Mouse (Mus musculus) MEL (cell line): ENCODE results near the gene Phf23. TPM values are rescaled to one million over a fixed set of nuclear protein-coding genes. Genes with fewer than 3 reads are reported as not detected.

Source experiments
- DNase-seq: peaks from one replicate; pipeline ENCODE4 v3.0.0; 2011; ENCODE audit warnings: low read depth, low spot score
- H3K27ac ChIP-seq: 2 replicates; pipeline ENCODE4 v1.5.1; 2012; ENCODE audit warnings: low read depth, mild to moderate bottlenecking, control low read depth, low read length, moderate library complexity; ENCODE audit not compliant: control insufficient read depth
- H3K27me3 ChIP-seq, 2 experiments: fragments of 150-350 bp in 1 of 2; sonication (generic) in 1 of 2; 2 replicates each; pipeline ENCODE4 v1.6.1; 2012; ENCODE audit warnings: low read length in 2 of 2, mild to moderate bottlenecking in 2 of 2, improper control_type of control experiment in 1 of 2, moderate library complexity in 1 of 2; ENCODE audit not compliant: insufficient read depth in 2 of 2, control insufficient read depth in 1 of 2
- H3K36me3 ChIP-seq, 2 experiments: 2 replicates each; pipeline ENCODE4 v1.6.1; 2012 to 2014; ENCODE audit warnings: low read length in 2 of 2, improper control_type of control experiment in 1 of 2, inconsistent platforms in 1 of 2, mild to moderate bottlenecking in 1 of 2; ENCODE audit not compliant: insufficient read depth in 2 of 2, control insufficient read depth in 1 of 2
- H3K4me1 ChIP-seq, 2 experiments: fragments of 150-350 bp in 1 of 2; sonication (generic) in 1 of 2; 2 replicates each; pipeline ENCODE4 v1.6.1; 2012; ENCODE audit warnings: low read length in 2 of 2, improper control_type of control experiment in 1 of 2, mild to moderate bottlenecking in 1 of 2; ENCODE audit not compliant: insufficient read depth in 2 of 2, control insufficient read depth in 1 of 2
- H3K4me3 ChIP-seq, 2 experiments: fragments of 150-350 bp in 1 of 2; sonication (generic) in 1 of 2; 2 replicates each; pipeline ENCODE4 v1.5.1; 2012; ENCODE audit warnings: low read depth in 2 of 2, low read length in 2 of 2, mild to moderate bottlenecking in 2 of 2, moderate library complexity in 2 of 2, control low read depth in 1 of 2, improper control_type of control experiment in 1 of 2; ENCODE audit not compliant: control insufficient read depth in 1 of 2, insufficient read depth in 1 of 2
- H3K79me2 ChIP-seq: 2 replicates; pipeline ENCODE4 v1.6.1; 2012; ENCODE audit warnings: mild to moderate bottlenecking, low read length, moderate library complexity; ENCODE audit not compliant: control insufficient read depth, poor library complexity, insufficient read depth
- H3K9ac ChIP-seq: 2 replicates; pipeline ENCODE4 v1.6.1; 2012; ENCODE audit warnings: low read depth, mild to moderate bottlenecking, control low read depth, low read length, moderate library complexity; ENCODE audit not compliant: control insufficient read depth, poor library complexity, severe bottlenecking
- H3K9me3 ChIP-seq: fragments of 150-350 bp; sonication (generic); replicated peaks from 2 replicates; pipeline ENCODE4 v1.6.1; 2012; ENCODE audit warnings: mild to moderate bottlenecking, low read length, improper control_type of control experiment, moderate library complexity; ENCODE audit not compliant: insufficient read depth
- BHLHE40 ChIP-seq: IDR thresholded peaks from 2 replicates; pipeline ENCODE4 v1.6.1; 2012; ENCODE audit warnings: low read depth, mild to moderate bottlenecking, inconsistent platforms, low read length, improper control_type of control experiment, borderline replicate concordance
- CHD1 ChIP-seq: IDR thresholded peaks from 2 replicates; pipeline ENCODE4 v1.6.1; 2012; ENCODE audit warnings: low read depth, mild to moderate bottlenecking, inconsistent platforms, low read length, improper control_type of control experiment
- CHD2 ChIP-seq: IDR thresholded peaks from 2 replicates; pipeline ENCODE4 v1.6.1; 2011; ENCODE audit warnings: low read length, improper control_type of control experiment
- CTCF ChIP-seq, 3 experiments: IDR thresholded peaks in 2 of 3; conservative IDR thresholded peaks in 1 of 3; 2 replicates each; pipeline ENCODE4 v1.5.1; 2011 to 2012; ENCODE audit warnings: low read length in 3 of 3, low read depth in 2 of 3, mild to moderate bottlenecking in 2 of 3, improper control_type of control experiment in 1 of 3, inconsistent platforms in 1 of 3, mixed read lengths in 1 of 3, moderate library complexity in 1 of 3; ENCODE audit not compliant: control insufficient read depth in 1 of 3, insufficient read depth in 1 of 3, poor library complexity in 1 of 3, severe bottlenecking in 1 of 3
- ETS1 ChIP-seq: IDR thresholded peaks from 2 replicates; pipeline ENCODE4 v1.6.1; 2012; ENCODE audit warnings: low read depth, mild to moderate bottlenecking, inconsistent platforms, low read length, improper control_type of control experiment, moderate library complexity
- GABPA ChIP-seq: IDR thresholded peaks from 2 replicates; pipeline ENCODE4 v1.6.1; 2012; ENCODE audit warnings: low read depth, mild to moderate bottlenecking, inconsistent platforms, low read length, improper control_type of control experiment, moderate library complexity
- KAT2A ChIP-seq: conservative IDR thresholded peaks from 2 replicates; pipeline ENCODE4 v1.6.1; 2012; ENCODE audit warnings: low read depth, low read length, improper control_type of control experiment, inconsistent platforms
- MAFK ChIP-seq: IDR thresholded peaks from 2 replicates; pipeline ENCODE4 v1.6.1; 2011; ENCODE audit warnings: low read depth, mild to moderate bottlenecking, low read length, improper control_type of control experiment, borderline replicate concordance
- MAX ChIP-seq: IDR thresholded peaks from 2 replicates; pipeline ENCODE4 v1.6.1; 2011; ENCODE audit warnings: low read length, improper control_type of control experiment
- MEF2A ChIP-seq: IDR thresholded peaks from 2 replicates; pipeline ENCODE4 v1.6.1; 2014; ENCODE audit warnings: low read depth, mild to moderate bottlenecking, inconsistent platforms, low read length, improper control_type of control experiment; ENCODE audit not compliant: poor library complexity, insufficient replicate concordance, severe bottlenecking; ENCODE audit errors: extremely low read depth
- MYB ChIP-seq: IDR thresholded peaks from 2 replicates; pipeline ENCODE4 v1.6.1; 2011; ENCODE audit warnings: mild to moderate bottlenecking, low read depth, low read length, improper control_type of control experiment
- MYC ChIP-seq: IDR thresholded peaks from 2 replicates; pipeline ENCODE4 v1.6.1; 2011; ENCODE audit warnings: low read depth, mild to moderate bottlenecking, low read length, improper control_type of control experiment, moderate library complexity
- NELFE ChIP-seq: IDR thresholded peaks from 2 replicates; pipeline ENCODE4 v1.6.1; 2011; ENCODE audit warnings: low read depth, low read length, improper control_type of control experiment
- POLR2A ChIP-seq, 2 experiments: IDR thresholded peaks; 2 replicates each; pipeline ENCODE4 v1.6.1; 2011 to 2012; ENCODE audit warnings: low read length in 2 of 2, mild to moderate bottlenecking in 2 of 2, control low read depth in 1 of 2, improper control_type of control experiment in 1 of 2, low read depth in 1 of 2, moderate library complexity in 1 of 2; ENCODE audit not compliant: control insufficient read depth in 1 of 2, insufficient read depth in 1 of 2, poor library complexity in 1 of 2
- POLR2AphosphoS5 ChIP-seq: IDR thresholded peaks from 2 replicates; pipeline ENCODE4 v1.6.1; 2012; ENCODE audit warnings: low read depth, borderline replicate concordance, mild to moderate bottlenecking, inconsistent platforms, low read length, moderate library complexity, mixed read lengths
- TBP ChIP-seq: IDR thresholded peaks from 2 replicates; pipeline ENCODE4 v1.8.0; 2011; ENCODE audit warnings: low read depth, low read length, improper control_type of control experiment
- polyA plus RNA-seq, 2 experiments: library from polyadenylated mRNA; stranded (reverse) in 1 of 2; unstranded in 1 of 2; fragments of >175 nt in 1 of 2; fragments of >200 nt in 1 of 2; gene quantifications; 2 replicates each; pipeline versions ENCODE4 v1.2.1 to v1.2.4; 2012; ENCODE audit warnings: low replicate concordance in 2 of 2, low read depth in 1 of 2; ENCODE audit not compliant: insufficient read length in 2 of 2, insufficient read depth in 1 of 2, missing spikeins in 1 of 2
- total RNA-seq: library from RNA; depleted of rRNA; stranded (reverse); fragments of 300-350 nt; gene quantifications from 2 replicates; pipeline ENCODE4 v1.2.3, GENCODE M21; 2012; rRNA removed

The Phf23 gene
- total and polyA plus RNA-seq, 3 experiments: 108 to 112 TPM; not detected in 1

DNA sequence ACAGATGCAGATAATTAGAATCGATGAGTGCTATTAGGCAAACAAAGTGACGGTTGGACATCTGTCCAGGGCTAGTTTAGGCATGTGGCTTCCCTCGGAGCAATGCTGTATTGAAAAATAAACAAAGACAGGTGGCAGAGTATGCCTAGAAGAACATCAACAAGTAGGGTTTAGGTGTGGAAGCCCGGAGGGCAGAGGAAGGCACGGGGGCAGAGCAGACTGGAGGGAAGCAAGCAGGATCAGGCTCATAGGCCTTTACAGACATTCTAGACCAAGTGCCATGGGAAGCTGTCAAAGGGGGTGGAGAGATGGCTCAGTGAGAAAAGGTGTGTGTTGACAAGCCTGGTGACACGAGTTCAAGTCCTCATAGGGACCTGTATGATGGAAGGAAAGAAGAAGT lies 53.8 kb downstream of the Phf23 start:
- H3K27me3 ChIP-seq: no peaks in the 10 kb centered on the region; a peak in 1 of 4 replicates
- TF ChIP-seq MYB (no peak), MEF2A (no peak), ETS1 (no peak), MAFK (no peak), KAT2A (no peak), MAX (no peak), GABPA (no peak), TBP (no peak), NELFE (no peak), BHLHE40 (no peak), CHD2 (no peak), CTCF (IDR thresholded peaks at IDR 0.05 in 2 of 3, conservative IDR thresholded peaks at IDR 0.05 in 1 of 3; ENCODE audit: control insufficient read depth in 1 of 3, insufficient read depth in 1 of 3, low read depth in 2 of 3, low read length in 3 of 3, poor library complexity in 1 of 3, severe bottlenecking in 1 of 3) (no peak), CHD1 (no peak), POLR2AphosphoS5 (no peak), MYC (no peak), POLR2A (IDR thresholded peaks at IDR 0.05; ENCODE audit: control insufficient read depth in 1 of 2, insufficient read depth in 1 of 2, low read depth in 1 of 2, low read length in 2 of 2, poor library complexity in 1 of 2) (no peak)
- TF ChIP-seq, all 39 proteins: peak for 0
- no peak for DNase-seq
- Histone ChIP-seq H3K4me1 (no peaks in the 10 kb centered on the region), H3K9ac (no peak overlapping the region), H3K27ac (no peak overlapping the region), H3K79me2 (no peaks in the 10 kb centered on the region), H3K9me3 (no peaks in the 10 kb centered on the region), H3K4me3 (no peak overlapping the region), H3K36me3 (no peaks in the 10 kb centered on the region)

Other genes starting within 250 kb of the Phf23 start
Only the 30 nearest of the 39 such genes appear.
- gene Chrnb1, start 199.8 kb upstream of the Phf23 start, total RNA-seq: 0.31 and 0.33 TPM in 2 replicates
- 1 to 10 TPM in 1 of 2 experiments, not detected in 1; 1.6 TPM for gene Chrnb1, start 199.8 kb upstream of the Phf23 start, polyA plus RNA-seq
- 4.8 and 5.1 TPM in 2 replicates for gene Fgf11, start 193.9 kb upstream of the Phf23 start, total RNA-seq
- gene Fgf11, start 193.9 kb upstream of the Phf23 start, polyA plus RNA-seq: 10 to 100 TPM in 1 of 2 experiments, not detected in 1; 26.8 TPM
- 0.29 and 0.31 TPM in 2 replicates for gene Tmem102, start 190.2 kb upstream of the Phf23 start, total RNA-seq
- gene Tmem102, start 190.2 kb upstream of the Phf23 start, polyA plus RNA-seq: 1 to 10 TPM in 1 of 2 experiments, not detected in 1; 2.4 TPM
- 0.04 TPM in 1 of 2 replicates, not detected in the other for gene Gm39566, start 180.5 kb upstream of the Phf23 start, total RNA-seq
- gene Gm39566, start 180.5 kb upstream of the Phf23 start, polyA plus RNA-seq: not detected
- gene Spem2, start 177.3 kb upstream of the Phf23 start, total RNA-seq: not detected in 2 replicates
- gene Spem2, start 177.3 kb upstream of the Phf23 start, polyA plus RNA-seq: not detected
- 0.19 TPM in 1 of 2 replicates, not detected in the other for gene Spem1, start 173.6 kb upstream of the Phf23 start, total RNA-seq
- gene Spem1, start 173.6 kb upstream of the Phf23 start, polyA plus RNA-seq: under 1 TPM in 1 of 2 experiments, not detected in 1; 0.15 TPM
- 20.3 and 20.9 TPM in 2 replicates for gene Nlgn2, start 158.0 kb upstream of the Phf23 start, total RNA-seq
- gene Nlgn2, start 158.0 kb upstream of the Phf23 start, polyA plus RNA-seq: 10 to 100 TPM; 29.8 to 43.3 TPM
- 176 and 190 TPM in 2 replicates for gene Tmem256, start 157.3 kb upstream of the Phf23 start, total RNA-seq
- gene Tmem256, start 157.3 kb upstream of the Phf23 start, polyA plus RNA-seq: 100 to 1,000 TPM in 1 of 2 experiments, not detected in 1; 181 TPM
- 3.8 and 4.6 TPM in 2 replicates for gene Plscr3, start 149.4 kb upstream of the Phf23 start, total RNA-seq
- gene Plscr3, start 149.4 kb upstream of the Phf23 start, polyA plus RNA-seq: 10 to 100 TPM in 1 of 2 experiments, not detected in 1; 26.0 TPM
- gene Tnk1, start 137.0 kb upstream of the Phf23 start, total RNA-seq: 0.13 and 0.35 TPM in 2 replicates
- gene Tnk1, start 137.0 kb upstream of the Phf23 start, polyA plus RNA-seq: under 1 TPM in 1 of 2 experiments, not detected in 1; 0.25 TPM
- gene Tmem95, start 117.8 kb upstream of the Phf23 start, total RNA-seq: not detected in 2 replicates
- gene Tmem95, start 117.8 kb upstream of the Phf23 start, polyA plus RNA-seq: not detected
- 0.19 and 0.26 TPM in 2 replicates for gene Kctd11, start 114.4 kb upstream of the Phf23 start, total RNA-seq
- under 1 TPM in 1 of 2 experiments, not detected in 1; 0.49 TPM for gene Kctd11, start 114.4 kb upstream of the Phf23 start, polyA plus RNA-seq
- gene Acap1, start 100.2 kb upstream of the Phf23 start, total RNA-seq: 20.7 and 33.4 TPM in 2 replicates
- gene Acap1, start 100.2 kb upstream of the Phf23 start, polyA plus RNA-seq: 10 to 100 TPM in 1 of 2 experiments, not detected in 1; 42.2 TPM
- 0.69 and 0.81 TPM in 2 replicates for gene 2810408A11Rik, start 94.8 kb upstream of the Phf23 start, total RNA-seq
- gene 2810408A11Rik, start 94.8 kb upstream of the Phf23 start, polyA plus RNA-seq: 1 to 10 TPM in 1 of 2 experiments, not detected in 1; 1.3 TPM
- gene Neurl4, start 94.7 kb upstream of the Phf23 start, total RNA-seq: 47.3 and 58.0 TPM in 2 replicates
- gene Neurl4, start 94.7 kb upstream of the Phf23 start, polyA plus RNA-seq: 10 to 100 TPM in 1 of 2 experiments, not detected in 1; 50.9 TPM
- gene Gps2, start 81.9 kb upstream of the Phf23 start, total RNA-seq: 64.5 and 78.0 TPM in 2 replicates
- gene Gps2, start 81.9 kb upstream of the Phf23 start, polyA plus RNA-seq: 100 to 1,000 TPM in 1 of 2 experiments, not detected in 1; 113 TPM
- 1,428 and 1,539 TPM in 2 replicates for gene Eif5a, start 73.8 kb upstream of the Phf23 start, total RNA-seq
- 1,000 to 10,000 TPM; 1,272 to 3,185 TPM for gene Eif5a, start 73.8 kb upstream of the Phf23 start, polyA plus RNA-seq
- 0.33 and 0.50 TPM in 2 replicates for gene Ybx2, start 60.0 kb upstream of the Phf23 start, total RNA-seq
- under 1 TPM in 1 of 2 experiments, not detected in 1; 0.92 TPM for gene Ybx2, start 60.0 kb upstream of the Phf23 start, polyA plus RNA-seq
- 0.12 TPM in 1 of 2 replicates, not detected in the other for gene Slc2a4, start 47.6 kb upstream of the Phf23 start, total RNA-seq
- gene Slc2a4, start 47.6 kb upstream of the Phf23 start, polyA plus RNA-seq: under 1 TPM in 1 of 2 experiments, not detected in 1; 0.19 TPM
- gene Cldn7, start 31.0 kb upstream of the Phf23 start, total RNA-seq: 0.26 and 0.31 TPM in 2 replicates
- gene Cldn7, start 31.0 kb upstream of the Phf23 start, polyA plus RNA-seq: under 1 TPM in 1 of 2 experiments, not detected in 1; 0.36 TPM
- gene Ctdnep1, start 14.6 kb upstream of the Phf23 start, total RNA-seq: 47.3 and 49.6 TPM in 2 replicates
- gene Ctdnep1, start 14.6 kb upstream of the Phf23 start, polyA plus RNA-seq: 100 to 1,000 TPM in 1 of 2 experiments, not detected in 1; 133 TPM
- 170 and 189 TPM in 2 replicates for gene Elp5, start 13.3 kb upstream of the Phf23 start, total RNA-seq
- gene Elp5, start 13.3 kb upstream of the Phf23 start, polyA plus RNA-seq: 100 to 1,000 TPM in 1 of 2 experiments, not detected in 1; 222 TPM
- gene Gabarap, start 4.6 kb upstream of the Phf23 start, total RNA-seq: 105 and 132 TPM in 2 replicates
- 100 to 1,000 TPM in 1 of 2 experiments, not detected in 1; 241 TPM for gene Gabarap, start 4.6 kb upstream of the Phf23 start, polyA plus RNA-seq
- 40.1 and 41.9 TPM in 2 replicates for gene Dvl2, start 4.8 kb downstream of the Phf23 start, total RNA-seq
- gene Dvl2, start 4.8 kb downstream of the Phf23 start, polyA plus RNA-seq: 10 to 100 TPM in 1 of 2 experiments, not detected in 1; 38.5 TPM
- gene Acadvl, start 19.6 kb downstream of the Phf23 start, total RNA-seq: 123 and 140 TPM in 2 replicates
- gene Acadvl, start 19.6 kb downstream of the Phf23 start, polyA plus RNA-seq: 10 to 100 TPM in 1 of 2 experiments, not detected in 1; 92.5 TPM
- 6.5 and 7.9 TPM in 2 replicates for gene Dlg4, start 21.2 kb downstream of the Phf23 start, total RNA-seq
- 10 to 100 TPM in 1 of 2 experiments, not detected in 1; 24.7 TPM for gene Dlg4, start 21.2 kb downstream of the Phf23 start, polyA plus RNA-seq
- gene Asgr1, start 58.3 kb downstream of the Phf23 start, total RNA-seq: 0.13 TPM in 1 of 2 replicates, not detected in the other
- gene Asgr1, start 58.3 kb downstream of the Phf23 start, polyA plus RNA-seq: under 1 TPM in 1 of 2 experiments, not detected in 1; 0.31 TPM
- gene Asgr2, start 96.9 kb downstream of the Phf23 start, total RNA-seq: not detected in 2 replicates
- gene Asgr2, start 96.9 kb downstream of the Phf23 start, polyA plus RNA-seq: not detected
- gene Mgl2, start 134.6 kb downstream of the Phf23 start, total RNA-seq: 0.12 TPM in 1 of 2 replicates, not detected in the other
- under 1 TPM in 1 of 2 experiments, not detected in 1; 0.06 TPM for gene Mgl2, start 134.6 kb downstream of the Phf23 start, polyA plus RNA-seq
- gene Clec10a, start 160.4 kb downstream of the Phf23 start, total RNA-seq: 5.0 and 8.4 TPM in 2 replicates
- gene Clec10a, start 160.4 kb downstream of the Phf23 start, polyA plus RNA-seq: 10 to 100 TPM in 1 of 2 experiments, not detected in 1; 10.8 TPM